Mouse (Mus musculus) thymus, adult 2 months (tissue): Measurements from ENCODE around the gene Taar7f.

ENCODE experiments used
- CTCF ChIP-seq: fragments of 200-500 bp; IDR thresholded peaks from 2 replicates; pipeline ENCODE4 v1.5.1; 2012; ENCODE audit warnings: mild to moderate bottlenecking, control low read depth, low read length, moderate library complexity, borderline replicate concordance; ENCODE audit not compliant: control insufficient read depth, poor library complexity, insufficient read depth; ENCODE audit errors: extremely low read depth
- POLR2A ChIP-seq: fragments of 200-500 bp; IDR thresholded peaks from 2 replicates; pipeline ENCODE4 v1.6.1; 2012; ENCODE audit warnings: mild to moderate bottlenecking, low read length, control low read depth, moderate library complexity; ENCODE audit not compliant: control insufficient read depth, poor library complexity, insufficient read depth; ENCODE audit errors: extremely low read depth

- TF ChIP-seq CTCF, result no peak
- no peak for TF ChIP-seq POLR2A
These were observed 42.9 kb upstream of the Taar7f start for GRCm38 (mm10) chr10:24006442-24006841.
